Mouse (Mus musculus) heart, adult 2 months (tissue): ENCODE data around the gene Des.

Experiments
- CTCF ChIP-seq: fragments of 200-600 bp; IDR thresholded peaks from 2 replicates; pipeline ENCODE4 v1.8.1; 2022; ENCODE audit warnings: antibody characterized with exemption, mild to moderate bottlenecking, moderate library complexity
- EP300 ChIP-seq: fragments of 200-500 bp; IDR thresholded peaks from 2 replicates; pipeline ENCODE4 v1.6.1; 2011; ENCODE audit warnings: low read depth, low read length, control low read depth; ENCODE audit not compliant: insufficient read depth

- TF ChIP-seq CTCF (0 out of 2 replicates have a peak, but pooled peaks have one; percentile 15), EP300 (no peak)
These were observed 21.6 kb downstream of the Des start for GRCm38 (mm10) chr1:75381482-75382355.
